In genomic region chr15:102310074-102310845, GRCm38 (mm10) we compare ENCODE assay signal across 14 mouse cellular contexts. TPM values are rescaled to one million over a fixed set of nuclear protein-coding genes. Genes with fewer than 3 reads are reported as not detected.
DNase-seq lines count a peak whose midpoint lies in the region; ATAC-seq lines count a peak whose summit lies in the region.
"Had no signal": no experiment of that assay in that cellular context is flagged by ENCODE, and none has a peak within 500 bp of the region (broad histone marks: within the 10 kb centered on the region; RNA-seq: fewer than 3 reads in every experiment).

No protein-coding gene starts in this region.

- no peak for ATAC-seq in inflammation-experienced regulatory T-cells, adult 6 months

- H3K27ac ChIP-seq in heart, embryonic 10.5 days: no peak overlapping the region
- H3K27ac ChIP-seq: forebrain, embryonic 12.5 days; hindbrain, embryonic 12.5 days; limb, embryonic 12.5 days; midbrain, embryonic 10.5 days had no signal

- no peak overlapping the region for H3K4me3 ChIP-seq in heart, embryonic 10.5 days
- H3K4me3 ChIP-seq: forebrain, embryonic 12.5 days; hindbrain, embryonic 12.5 days; limb, embryonic 12.5 days; midbrain, embryonic 10.5 days had no signal

- no peaks in the 10 kb centered on the region for H3K4me1 ChIP-seq in heart, embryonic 10.5 days
- H3K4me1 ChIP-seq: forebrain, embryonic 12.5 days; hindbrain, embryonic 12.5 days; limb, embryonic 12.5 days; midbrain, embryonic 10.5 days had no signal

- 61% methylated on average over 10 of the region's 10 CpGs for WGBS in heart, embryonic 10.5 days

- DNase-seq in heart, adult 18-20 months: peak; percentile 80 to 87
- no peak for DNase-seq in heart, embryonic 10.5 days (ENCODE audit: low spot score)
- peak; percentile 7 for DNase-seq in embryo, embryonic 11 days
- DNase-seq in kidney, adult 18-20 months: peak; percentile 43
- peak; percentile 83 for DNase-seq in lung, postnatal 10 days
- no peak for DNase-seq in left cerebral cortex, adult 8-10 months (ENCODE audit: low spot score in 2 of 2)
- no peak for DNase-seq in spleen, adult 18-20 months
- DNase-seq: cerebellum, postnatal 14 days had no signal

- no peaks in the 10 kb centered on the region for H3K9me3 ChIP-seq in heart, embryonic 10.5 days
- H3K9me3 ChIP-seq: forebrain, embryonic 12.5 days; hindbrain, embryonic 12.5 days; limb, embryonic 12.5 days; midbrain, embryonic 10.5 days had no signal

- no peaks in the 10 kb centered on the region for H3K27me3 ChIP-seq in heart, embryonic 10.5 days (ENCODE audit: insufficient read depth, poor library complexity, severe bottlenecking)
- H3K27me3 ChIP-seq: forebrain, embryonic 12.5 days; hindbrain, embryonic 12.5 days; limb, embryonic 12.5 days had no signal

- H3K36me3 ChIP-seq in heart, embryonic 10.5 days: peaks cover 93% of the 10 kb centered on the region

RNA-seq across cellular contexts. Expression of gene Espl1, which starts 14.2 kb away (rescaled TPM):
- total RNA-seq in heart, adult 18-20 months (2021): under 1 TPM; 0.54 to 0.92 TPM
- polyA plus RNA-seq in heart, embryonic 10.5 days (2016; fragmentation: Nextera tagmentation; extraction: Ambion mirVana): 35.8 and 40.9 TPM in 2 replicates
- 1 to 10 TPM in 3 of 4 experiments, under 1 TPM in 1; 0.91 to 1.5 (median 1.2) TPM for total RNA-seq in left cerebral cortex, adult 8-10 months (2022)
- polyA plus RNA-seq in inflammation-experienced regulatory T-cells, adult 6 months (2017; shearing (Covaris generic)): 10 to 100 TPM in 1 of 3 experiments, 1 to 10 TPM in 2; 1.9 to 17.9 (median 3.2) TPM

RNA-seq across cellular contexts. Expression of gene Pfdn5, which starts 15.7 kb away (rescaled TPM):
- 100 to 1,000 TPM; 340 to 348 TPM for total RNA-seq in heart, adult 18-20 months (2021)
- polyA plus RNA-seq in heart, embryonic 10.5 days (2016; fragmentation: Nextera tagmentation; extraction: Ambion mirVana): 260 and 282 TPM in 2 replicates
- 100 to 1,000 TPM; 457 to 497 (median 483) TPM for total RNA-seq in left cerebral cortex, adult 8-10 months (2022)
- polyA plus RNA-seq in inflammation-experienced regulatory T-cells, adult 6 months (2017; shearing (Covaris generic)): 1,000 to 10,000 TPM in 2 of 3 experiments, 100 to 1,000 TPM in 1; 936 to 1,841 (median 1,443) TPM

RNA-seq across cellular contexts. Expression of gene Myg1, which starts 21.2 kb away (rescaled TPM):
- total RNA-seq in heart, adult 18-20 months (2021): 10 to 100 TPM; 25.0 to 26.0 TPM
- polyA plus RNA-seq in heart, embryonic 10.5 days (2016; fragmentation: Nextera tagmentation; extraction: Ambion mirVana): 80.5 and 94.3 TPM in 2 replicates
- 10 to 100 TPM; 59.3 to 63.4 (median 61.9) TPM for total RNA-seq in left cerebral cortex, adult 8-10 months (2022)
- 100 to 1,000 TPM; 102 to 153 (median 123) TPM for polyA plus RNA-seq in inflammation-experienced regulatory T-cells, adult 6 months (2017; shearing (Covaris generic))

RNA-seq across cellular contexts. Expression of gene Mfsd5, which starts 31.0 kb away (rescaled TPM):
- total RNA-seq in heart, adult 18-20 months (2021): 10 to 100 TPM; 18.4 to 18.9 TPM
- polyA plus RNA-seq in heart, embryonic 10.5 days (2016; fragmentation: Nextera tagmentation; extraction: Ambion mirVana): 55.7 and 63.4 TPM in 2 replicates
- total RNA-seq in left cerebral cortex, adult 8-10 months (2022): 10 to 100 TPM; 38.3 to 48.5 (median 42.1) TPM
- 10 to 100 TPM; 30.8 to 33.1 (median 31.8) TPM for polyA plus RNA-seq in inflammation-experienced regulatory T-cells, adult 6 months (2017; shearing (Covaris generic))

RNA-seq across cellular contexts. Expression of gene Gm9918, which starts 39.9 kb away (rescaled TPM):
- total RNA-seq in heart, adult 18-20 months (2021): not detected
- polyA plus RNA-seq in heart, embryonic 10.5 days (2016; fragmentation: Nextera tagmentation; extraction: Ambion mirVana): 0.23 TPM in 1 of 2 replicates, not detected in the other
- not detected for total RNA-seq in left cerebral cortex, adult 8-10 months (2022)
- not detected for polyA plus RNA-seq in inflammation-experienced regulatory T-cells, adult 6 months (2017; shearing (Covaris generic))
- polyA plus RNA-seq: C2C12 had no signal

Comparison
In these comparisons a context has a peak if more than half of its experiments do, and no peak if none do; other contexts are left out.
1. DNase-seq: peak in heart, adult 18-20 months (2 of 2), embryo, embryonic 11 days (single experiment), kidney, adult 18-20 months (single experiment) and lung, postnatal 10 days (single experiment); none in heart, embryonic 10.5 days (single experiment), left cerebral cortex, adult 8-10 months (0 of 2) and spleen, adult 18-20 months (0 of 2).